Mouse (Mus musculus) midbrain, embryonic 10.5 days (tissue): ENCODE data around the gene Fam3c. TPM values are rescaled to one million over a fixed set of nuclear protein-coding genes. Genes with fewer than 3 reads are reported as not detected.
A peak's percentile ranks its signal among the peaks of the same experiment; 100 is the strongest.

Experiments
- DNase-seq: peaks from one replicate; pipeline ENCODE4 v3.0.0-alpha.2; 2017; ENCODE audit warnings: low spot score
- H3K27ac ChIP-seq: fragments of 300-500 bp; sonication (generic); replicated peaks from 2 replicates; pipeline ENCODE4 v1.5.1; 2016; ENCODE audit warnings: mild to moderate bottlenecking
- H3K27me3 ChIP-seq: fragments of 300-500 bp; sonication (generic); 2 replicates; pipeline ENCODE4 v1.6.1; 2016; ENCODE audit warnings: low read depth, mild to moderate bottlenecking; ENCODE audit not compliant: poor library complexity, severe bottlenecking
- H3K36me3 ChIP-seq: fragments of 300-500 bp; sonication (generic); 2 replicates; pipeline ENCODE4 v1.6.1; 2016; ENCODE audit warnings: mild to moderate bottlenecking, moderate library complexity
- H3K4me1 ChIP-seq: fragments of 300-500 bp; sonication (generic); 2 replicates; pipeline ENCODE4 v1.6.1; 2016
- H3K4me3 ChIP-seq: fragments of 300-500 bp; sonication (generic); 2 replicates; pipeline ENCODE4 v1.5.1; 2016; ENCODE audit warnings: mild to moderate bottlenecking, moderate library complexity
- H3K9me3 ChIP-seq: fragments of 300-500 bp; sonication (generic); replicated peaks from 2 replicates; pipeline ENCODE4 v1.6.1; 2016; ENCODE audit warnings: mild to moderate bottlenecking
- WGBS: fragments of 180-500 bp; shearing (Covaris S2); methylation state at CpG from one replicate; pipeline ENCODE4 v1.1.7; 2016; 5-methylcytosine and 5-hydroxymethylcytosine counted together
- polyA plus RNA-seq: library from polyadenylated mRNA; unstranded; fragments of >200 nt; fragmentation: Nextera tagmentation; extraction: Ambion mirVana; gene quantifications from 2 replicates; pipeline ENCODE4 v1.2.1, GENCODE M21; 2016

Fam3c gene
- polyA plus RNA-seq, 1 experiment from 2014 or later: 27.8 TPM

DNA sequence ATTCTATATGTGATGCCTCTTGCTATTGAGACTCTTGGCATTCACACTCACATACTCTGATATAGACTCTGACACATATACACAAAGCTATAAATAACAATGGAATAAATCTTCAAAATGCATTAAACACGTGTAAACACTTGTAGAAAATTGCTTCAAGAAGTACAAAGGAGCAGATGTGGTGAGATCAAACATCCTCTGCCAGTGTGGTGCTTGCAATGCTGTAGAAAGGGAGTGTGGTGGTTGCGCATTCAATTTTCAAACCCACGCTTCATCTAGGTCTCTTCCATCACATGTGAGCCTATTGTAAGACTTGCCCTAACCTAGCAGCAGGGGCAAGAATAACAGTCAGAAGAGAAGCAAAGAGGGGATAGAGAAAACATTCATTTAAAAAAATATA lies 18.7 kb upstream of the Fam3c start:
- Histone ChIP-seq H3K4me3 (no peak overlapping the region), H3K27ac (no peak overlapping the region), H3K36me3 (no peaks in the 10 kb centered on the region), H3K4me1 (no peaks in the 10 kb centered on the region), H3K27me3 (no peaks in the 10 kb centered on the region), H3K9me3 (no peaks in the 10 kb centered on the region)
- WGBS: 82% methylated on average over 3 of the region's 3 CpGs
- no peak for DNase-seq

DNA sequence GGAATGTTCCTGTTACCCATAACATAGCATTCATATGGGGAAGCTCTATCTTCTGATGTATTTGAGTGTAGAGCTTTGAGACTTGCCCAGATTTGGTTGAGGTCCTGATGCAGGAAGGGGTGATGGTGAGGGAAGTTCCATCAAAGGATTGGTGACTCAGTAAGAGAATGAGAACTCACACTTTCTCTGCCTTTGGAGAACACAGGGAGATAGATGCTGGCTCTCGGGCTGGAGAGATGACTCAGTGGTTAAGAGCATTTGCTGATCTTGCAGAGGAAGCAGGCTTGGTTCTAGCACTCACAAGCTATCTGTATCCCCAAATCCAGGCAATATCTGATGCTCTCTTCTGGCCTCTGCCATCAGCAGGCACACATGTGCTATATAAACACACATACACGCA lies 17.4 kb upstream of the Fam3c start:
- Histone ChIP-seq H3K27ac (no peak overlapping the region), H3K4me3 (no peak overlapping the region), H3K36me3 (no peaks in the 10 kb centered on the region), H3K27me3 (no peaks in the 10 kb centered on the region), H3K4me1 (no peaks in the 10 kb centered on the region), H3K9me3 (no peaks in the 10 kb centered on the region)
- DNase-seq: no peak
- WGBS: 83% methylated on average over 2 of the region's 2 CpGs

DNA sequence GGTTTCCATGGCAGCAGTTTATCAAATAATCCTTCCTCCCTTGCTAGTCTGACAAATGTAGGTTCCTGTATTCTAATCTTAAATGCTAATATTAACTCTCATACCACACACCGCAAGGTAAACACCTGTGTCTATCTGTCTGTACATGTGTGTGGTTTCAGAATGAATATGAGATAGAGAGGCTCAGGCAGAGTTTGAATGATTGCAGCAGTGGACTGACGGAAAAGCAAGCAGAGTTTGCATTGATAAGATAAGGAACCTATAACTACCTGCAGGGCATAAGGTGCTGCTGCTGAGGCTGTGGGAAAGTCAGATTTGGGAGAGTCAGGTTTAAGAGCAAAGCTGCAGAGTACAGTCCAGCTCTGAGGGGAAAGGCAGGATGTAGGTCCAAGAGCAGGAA lies 10.9 kb upstream of the Fam3c start:
- no peaks in the 10 kb centered on the region for H3K27me3 ChIP-seq
- WGBS: 89% methylated on average over 2 of the region's 2 CpGs

DNA sequence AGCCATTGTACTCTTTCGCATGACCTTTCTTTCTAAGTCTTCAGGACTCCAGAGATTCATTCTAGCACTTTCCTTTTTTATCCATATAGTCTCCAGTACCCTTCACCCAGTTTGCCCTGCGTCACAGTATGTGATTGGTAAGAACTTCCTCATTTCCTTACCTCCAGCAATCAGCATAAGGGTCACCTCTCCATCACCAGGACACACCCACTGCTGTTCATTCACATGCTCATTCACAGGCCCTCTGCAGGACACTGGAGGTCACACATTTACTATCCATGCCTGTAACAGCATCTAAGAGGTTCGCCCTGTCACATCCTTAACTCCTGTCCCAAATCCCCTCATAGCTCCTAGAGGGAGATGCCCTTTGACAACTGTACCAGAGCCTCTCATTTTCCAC lies 7.5 kb upstream of the Fam3c start:
- WGBS: 78% methylated on average over 3 of the region's 3 CpGs

More for the DNA sequence above, 10.9 kb upstream of the Fam3c start:
- Histone ChIP-seq H3K4me3 (no peak overlapping the region), H3K27ac (no peak overlapping the region), H3K9me3 (no peaks in the 10 kb centered on the region), H3K4me1 (no peaks in the 10 kb centered on the region), H3K36me3 (no peaks in the 10 kb centered on the region)
- no peak for DNase-seq

DNA sequence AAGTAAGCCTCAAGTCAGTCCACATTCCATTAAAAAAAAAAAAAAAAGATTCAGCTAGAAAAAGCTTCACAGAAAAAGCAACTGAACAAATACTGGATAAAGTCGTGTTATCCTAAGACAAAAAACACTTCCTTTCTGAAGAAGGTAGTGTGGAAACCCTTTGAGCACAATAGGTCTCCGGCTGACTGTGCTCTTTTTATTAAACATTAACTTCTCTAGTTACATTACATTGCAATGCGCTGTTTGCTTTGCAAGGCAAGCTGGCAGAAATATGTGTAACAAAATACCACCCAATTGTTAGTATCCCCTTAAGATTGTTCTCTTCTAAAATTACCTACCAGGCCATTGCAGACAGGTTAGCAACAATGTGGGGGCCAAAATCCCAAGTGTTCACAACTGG lies 5.9 kb upstream of the Fam3c start:
- WGBS: 86% methylated on average over 3 of the region's 3 CpGs
- Histone ChIP-seq H3K36me3 (no peaks in the 10 kb centered on the region), H3K9me3 (peaks cover 6% of the 10 kb centered on the region; the same call in 1 of the 2 replicates), H3K27me3 (no peaks in the 10 kb centered on the region), H3K27ac (no peak overlapping the region), H3K4me3 (no peak overlapping the region), H3K4me1 (no peaks in the 10 kb centered on the region)
- no peak for DNase-seq

More for the DNA sequence above, 7.5 kb upstream of the Fam3c start:
- no peaks in the 10 kb centered on the region for H3K9me3 ChIP-seq
- no peak for DNase-seq
- no peaks in the 10 kb centered on the region for H3K4me1 ChIP-seq
- H3K27ac ChIP-seq: no peak overlapping the region
- H3K27me3 ChIP-seq: no peaks in the 10 kb centered on the region
- H3K36me3 ChIP-seq: no peaks in the 10 kb centered on the region
- H3K4me3 ChIP-seq: no peak overlapping the region

DNA sequence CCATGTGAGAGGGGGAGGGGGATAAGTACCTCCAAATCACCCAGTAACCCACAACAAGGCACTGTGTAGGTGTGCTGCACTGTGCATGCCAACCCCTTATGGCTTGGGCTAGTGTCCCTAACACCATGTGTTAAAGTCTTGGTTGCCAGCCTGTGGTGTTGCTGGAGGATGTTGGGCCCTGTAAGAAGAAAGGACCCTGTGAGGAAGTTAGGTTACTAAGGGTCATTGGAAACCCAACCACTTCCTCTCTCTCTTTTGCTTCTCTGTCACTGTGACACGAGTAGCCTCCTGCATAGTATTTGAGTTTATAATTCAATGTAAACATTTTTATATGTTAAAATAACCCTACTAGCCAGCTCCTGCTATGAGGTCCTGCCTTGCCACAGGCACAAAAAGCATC lies 3.0 kb upstream of the Fam3c start:
- H3K9me3 ChIP-seq: peaks cover 6% of the 10 kb centered on the region; the same call in 1 of the 2 replicates
- DNase-seq: no peak
- no peaks in the 10 kb centered on the region for H3K36me3 ChIP-seq
- H3K27ac ChIP-seq: no peak overlapping the region
- 32% methylated on average over 1 of the region's 1 CpGs for WGBS
- peaks cover 17% of the 10 kb centered on the region for H3K4me1 ChIP-seq
- H3K4me3 ChIP-seq: no peak overlapping the region
- no peaks in the 10 kb centered on the region for H3K27me3 ChIP-seq

DNA sequence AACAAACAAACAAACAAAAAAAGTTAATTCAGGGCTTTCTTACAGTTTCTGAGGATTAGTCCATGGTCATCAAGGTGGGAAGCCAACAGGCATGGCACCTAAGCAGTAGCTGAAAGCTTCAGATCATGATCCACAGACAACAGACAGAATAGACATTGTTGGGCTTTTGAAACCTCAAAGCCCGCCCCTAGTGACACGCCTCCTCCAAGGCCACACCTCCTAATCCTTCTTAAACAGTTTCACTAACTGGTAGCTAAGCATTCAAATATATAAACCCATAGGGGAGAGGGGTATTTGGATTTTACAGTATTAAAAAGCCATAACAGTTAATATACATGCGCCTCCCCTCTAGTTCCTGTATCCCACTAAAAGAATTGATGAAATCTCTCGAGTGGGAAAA lies 1.3 kb upstream of the Fam3c start:
- Histone ChIP-seq H3K36me3 (no peaks in the 10 kb centered on the region), H3K4me1 (peaks cover 19% of the 10 kb centered on the region), H3K9me3 (peaks cover 6% of the 10 kb centered on the region; the same call in 1 of the 2 replicates), H3K27ac (no peak overlapping the region), H3K27me3 (no peaks in the 10 kb centered on the region), H3K4me3 (no peak overlapping the region)
- no peak for DNase-seq
- 88% methylated on average over 4 of the region's 4 CpGs for WGBS

DNA sequence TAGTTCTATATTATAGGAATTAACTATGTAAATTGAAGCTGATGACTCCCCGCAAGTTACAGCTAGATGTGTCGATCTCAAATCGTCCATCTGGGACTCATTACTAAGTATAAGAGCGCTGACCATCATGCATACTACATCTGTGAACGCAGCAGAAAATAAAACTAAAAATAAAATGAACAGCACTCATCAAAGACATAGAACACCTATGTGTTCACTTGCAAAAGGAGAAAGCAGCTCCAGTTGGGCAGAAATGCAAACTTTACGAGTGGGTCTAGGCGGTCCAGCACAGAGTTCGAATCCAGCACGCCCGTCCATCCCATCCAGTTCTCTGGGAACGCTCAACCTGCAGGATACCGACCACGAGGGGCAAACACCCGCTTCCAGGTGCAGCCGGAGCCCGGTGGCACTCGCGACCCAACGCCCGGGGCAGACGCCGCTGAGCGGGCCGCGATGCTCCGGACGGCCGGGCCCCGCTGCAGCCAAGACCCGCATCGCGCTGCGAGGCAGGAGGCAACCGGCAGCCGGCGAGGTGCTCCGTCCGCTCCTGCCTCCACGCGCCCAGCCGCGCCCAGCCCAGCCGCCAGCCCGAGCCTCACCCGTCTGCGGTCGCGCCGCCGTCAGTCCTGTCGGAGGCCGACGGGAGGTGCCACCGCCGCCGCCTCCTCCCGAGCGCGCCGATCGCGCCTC lies 502 bp downstream of the Fam3c start:
- DNase-seq: no peak
- Histone ChIP-seq H3K27ac (peak overlapping the region; percentile 95), H3K4me3 (peak overlapping the region; percentile 81), H3K4me1 (peaks cover 31% of the 10 kb centered on the region), H3K36me3 (no peaks in the 10 kb centered on the region), H3K27me3 (no peaks in the 10 kb centered on the region), H3K9me3 (peaks cover 6% of the 10 kb centered on the region; the same call in 1 of the 2 replicates)
- WGBS: 2% methylated on average over 62 of the region's 62 CpGs

DNA sequence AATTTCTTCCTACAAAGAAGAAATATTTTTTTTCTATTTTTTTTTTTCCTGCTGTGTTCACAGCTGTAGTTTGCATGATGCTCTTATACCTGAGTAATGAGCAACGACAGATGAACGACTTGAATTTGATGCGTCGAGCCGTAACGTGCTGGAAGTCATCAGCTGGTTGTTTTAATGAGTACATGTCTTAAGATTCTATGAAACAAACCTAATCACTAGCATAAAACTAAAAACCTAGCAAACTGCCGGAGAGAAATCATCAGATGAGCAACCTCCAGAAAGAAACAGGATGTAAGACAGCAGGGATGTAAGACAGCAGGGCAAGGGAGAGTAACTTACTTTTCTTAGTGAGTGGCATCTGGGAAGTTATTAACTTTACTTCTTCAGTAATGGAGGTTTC lies 1.4 kb downstream of the Fam3c start:
- DNase-seq: no peak
- H3K4me1 ChIP-seq: peaks cover 31% of the 10 kb centered on the region
- peaks cover 6% of the 10 kb centered on the region; the same call in 1 of the 2 replicates for H3K9me3 ChIP-seq
- no peak overlapping the region for H3K27ac ChIP-seq
- peak overlapping the region; percentile 81; the same call in 1 of the 2 replicates for H3K4me3 ChIP-seq
- WGBS: 93% methylated on average over 7 of the region's 7 CpGs
- H3K36me3 ChIP-seq: no peaks in the 10 kb centered on the region
- H3K27me3 ChIP-seq: no peaks in the 10 kb centered on the region

DNA sequence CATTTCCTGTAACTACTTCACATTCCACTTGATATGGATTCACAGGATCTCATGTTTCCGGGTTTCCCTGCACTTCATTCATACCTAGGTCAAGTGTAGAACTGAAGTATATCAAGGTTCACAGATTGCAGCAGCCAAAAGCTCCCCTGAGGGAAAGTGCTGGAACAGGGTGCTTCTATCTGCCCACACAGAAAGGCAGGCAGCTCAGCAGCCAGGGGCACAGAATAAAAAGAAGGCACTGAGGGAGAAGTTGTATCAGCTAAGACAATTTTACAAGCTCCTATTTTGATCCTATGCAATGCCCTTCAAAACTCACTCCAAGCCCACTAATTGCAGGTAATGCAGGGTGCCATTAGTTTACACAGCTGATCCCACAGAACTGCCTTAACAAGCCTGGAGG lies 2.0 kb downstream of the Fam3c start:
- H3K27ac ChIP-seq: no peak overlapping the region
- H3K4me1 ChIP-seq: peaks cover 31% of the 10 kb centered on the region
- H3K27me3 ChIP-seq: no peaks in the 10 kb centered on the region
- H3K4me3 ChIP-seq: no peak overlapping the region
- H3K36me3 ChIP-seq: no peaks in the 10 kb centered on the region
- WGBS: 81% methylated on average over 1 of the region's 1 CpGs
- H3K9me3 ChIP-seq: peaks cover 6% of the 10 kb centered on the region; the same call in 1 of the 2 replicates
- DNase-seq: no peak

DNA sequence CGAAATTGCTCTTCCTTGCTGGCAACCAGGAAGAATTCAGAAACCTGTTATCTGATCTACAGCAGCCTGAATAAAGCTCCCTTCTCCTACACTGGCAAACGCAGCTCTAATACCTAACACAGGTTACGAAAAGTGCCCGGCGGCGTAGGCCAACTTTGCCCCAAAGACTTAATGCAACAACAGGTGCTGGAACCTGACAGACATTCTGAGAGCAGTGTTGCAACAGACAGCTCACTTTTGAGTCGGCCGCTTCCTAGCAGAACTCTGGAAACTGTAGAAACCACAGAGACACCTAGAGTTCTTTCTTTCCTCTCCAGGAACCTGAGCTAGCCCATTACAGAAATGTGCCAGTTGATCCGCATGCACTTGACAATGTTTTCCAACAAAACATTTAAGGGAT lies 4.5 kb downstream of the Fam3c start:
- Histone ChIP-seq H3K9me3 (no peaks in the 10 kb centered on the region), H3K36me3 (no peaks in the 10 kb centered on the region), H3K4me3 (no peak overlapping the region), H3K27ac (no peak overlapping the region), H3K27me3 (no peaks in the 10 kb centered on the region), H3K4me1 (peaks cover 31% of the 10 kb centered on the region)
- DNase-seq: no peak
- WGBS: 77% methylated on average over 9 of the region's 9 CpGs

DNA sequence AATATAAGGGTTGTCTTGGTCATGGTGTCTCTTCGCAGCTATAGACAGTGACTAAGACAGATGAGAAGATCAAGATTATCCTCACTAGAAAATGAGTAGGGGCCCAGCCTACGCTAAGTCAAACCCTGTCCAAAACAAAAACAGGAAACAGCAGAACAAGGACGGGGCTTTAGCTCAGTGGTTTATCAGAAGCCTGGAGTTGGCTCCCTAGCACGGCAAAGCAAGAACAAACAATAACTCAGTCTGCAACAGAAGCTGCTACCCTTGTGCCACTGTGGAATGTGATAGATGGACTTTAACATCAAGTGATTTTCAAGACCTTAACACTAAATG lies 5.8 kb downstream of the Fam3c start:
- Histone ChIP-seq H3K4me3 (no peak overlapping the region), H3K27me3 (no peaks in the 10 kb centered on the region), H3K36me3 (no peaks in the 10 kb centered on the region), H3K4me1 (peaks cover 26% of the 10 kb centered on the region), H3K9me3 (no peaks in the 10 kb centered on the region), H3K27ac (no peak overlapping the region)
- no peak for DNase-seq
- 77% methylated on average over 4 of the region's 4 CpGs for WGBS

DNA sequence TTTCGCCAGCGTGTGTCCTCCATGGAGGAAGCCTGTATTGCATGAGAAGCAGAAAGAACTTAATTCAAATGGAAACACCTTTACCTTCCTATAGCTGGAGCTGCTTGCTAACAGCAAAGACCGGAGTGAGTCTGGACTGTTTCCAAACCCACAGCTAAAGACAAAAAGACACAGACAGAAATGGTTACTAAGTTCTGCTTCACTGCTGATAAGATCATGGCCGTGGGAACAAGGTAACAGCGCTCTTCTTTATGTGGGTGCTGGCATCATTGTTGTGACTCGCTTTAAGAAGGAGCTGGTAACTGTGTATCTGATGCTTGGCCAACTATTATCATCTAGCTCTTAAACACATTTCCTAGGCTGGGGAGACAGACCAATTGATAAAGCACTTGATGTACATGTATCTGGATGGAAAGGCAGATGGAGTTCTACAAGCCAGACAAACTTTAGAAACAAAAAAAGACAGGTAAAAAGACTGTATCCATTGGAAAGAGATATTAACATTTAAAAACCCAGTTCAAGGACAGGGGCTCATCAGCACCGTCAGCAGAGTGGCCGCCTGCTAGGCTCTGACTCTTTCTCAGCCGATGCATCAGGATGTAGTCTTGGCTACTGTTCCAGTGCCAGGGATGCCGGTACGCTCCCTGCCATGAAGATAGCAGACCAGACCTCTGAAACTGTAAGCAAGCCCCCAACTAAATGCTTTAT lies 6.4 kb downstream of the Fam3c start:
- 93% methylated on average over 11 of the region's 11 CpGs for WGBS
- Histone ChIP-seq H3K27ac (no peak overlapping the region), H3K27me3 (no peaks in the 10 kb centered on the region), H3K4me1 (peaks cover 24% of the 10 kb centered on the region), H3K4me3 (no peak overlapping the region), H3K9me3 (no peaks in the 10 kb centered on the region), H3K36me3 (no peaks in the 10 kb centered on the region)
- DNase-seq: no peak
